Mouse (Mus musculus) lung, postnatal 0 days (tissue): Measurements from ENCODE around the gene Tnfrsf13c.

Source experiments
- CTCF ChIP-seq: IDR thresholded peaks from 2 replicates; pipeline ENCODE4 v1.5.1; 2016; ENCODE audit warnings: antibody characterized with exemption, mild to moderate bottlenecking
- EP300 ChIP-seq: IDR thresholded peaks from 2 replicates; pipeline ENCODE4 v1.6.1; 2016; ENCODE audit warnings: antibody characterized with exemption, mild to moderate bottlenecking, control low read depth

DNA sequence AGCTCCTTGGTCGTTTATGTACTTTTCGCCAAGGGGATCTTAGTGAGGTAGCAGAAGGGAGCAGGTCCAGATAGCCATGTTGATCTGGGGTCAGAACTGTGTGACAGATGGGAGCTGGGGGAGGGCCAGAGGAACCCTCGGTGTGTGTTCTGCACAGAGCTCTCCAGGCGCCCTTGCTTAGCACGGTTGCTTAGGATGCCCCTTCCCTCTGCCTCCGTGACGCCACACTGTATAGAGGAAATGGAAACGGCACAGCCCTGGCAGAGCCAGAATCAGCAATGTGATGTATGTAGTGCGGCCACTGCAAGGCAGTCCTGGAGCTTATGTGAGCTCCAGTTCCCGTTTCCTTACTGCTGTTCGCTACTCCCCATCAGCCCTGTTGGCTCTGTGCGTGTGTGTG lies 27.9 kb downstream of the Tnfrsf13c start:
- no peak for TF ChIP-seq CTCF
- TF ChIP-seq EP300: no peak
